Mouse (Mus musculus) heart, postnatal 0 days (tissue): ENCODE data around the gene Zfp738. TPM values are rescaled to one million over a fixed set of nuclear protein-coding genes. Genes with fewer than 3 reads are reported as not detected.
A peak's percentile ranks its signal among the peaks of the same experiment; 100 is the strongest.

Experiments used
- ATAC-seq: fragments of 200-750 bp; cut with Nextera tagmentation; 2 replicates; pipeline ENCODE4 v1.8.0; 2017; ENCODE audit warnings: low read depth, moderate number of reproducible peaks, moderate library complexity; ENCODE audit not compliant: insufficient read depth
- DNase-seq: peaks from one replicate; pipeline ENCODE4 v3.0.0-alpha.2; 2016; ENCODE audit warnings: low spot score
- H3K27ac ChIP-seq: fragments of 300-500 bp; sonication (generic); 2 replicates; pipeline ENCODE4 v1.5.1; 2014; ENCODE audit warnings: low read depth, mild to moderate bottlenecking
- H3K27me3 ChIP-seq: fragments of 300-500 bp; sonication (generic); 2 replicates; pipeline ENCODE4 v1.6.1; 2014; ENCODE audit warnings: low read length, mixed read lengths; ENCODE audit not compliant: control insufficient read depth, insufficient read depth
- H3K36me3 ChIP-seq: fragments of 300-500 bp; sonication (generic); replicated peaks from 2 replicates; pipeline ENCODE4 v1.6.1; 2014; ENCODE audit warnings: low read length, mixed read lengths; ENCODE audit not compliant: control insufficient read depth, insufficient read depth
- H3K4me1 ChIP-seq: fragments of 300-500 bp; sonication (generic); 2 replicates; pipeline ENCODE4 v1.6.1; 2014; ENCODE audit warnings: antibody characterized with exemption; ENCODE audit not compliant: control insufficient read depth, insufficient read depth
- H3K4me2 ChIP-seq: fragments of 300-500 bp; sonication (generic); 2 replicates; pipeline ENCODE4 v1.6.1; 2014; ENCODE audit warnings: low read depth, mild to moderate bottlenecking, low read length, moderate library complexity
- H3K4me3 ChIP-seq: fragments of 300-500 bp; sonication (generic); 2 replicates; pipeline ENCODE4 v1.5.1; 2014; ENCODE audit warnings: low read depth, low read length
- H3K9ac ChIP-seq: fragments of 300-500 bp; sonication (generic); replicated peaks from 2 replicates; pipeline ENCODE4 v1.6.1; 2014; ENCODE audit warnings: low read depth, low read length, mixed read lengths
- H3K9me3 ChIP-seq: fragments of 300-500 bp; sonication (generic); replicated peaks from 2 replicates; pipeline ENCODE4 v1.6.1; 2016; ENCODE audit warnings: low read length; ENCODE audit not compliant: control insufficient read depth
- CTCF ChIP-seq: IDR thresholded peaks from 2 replicates; pipeline ENCODE4 v1.5.1; 2016; ENCODE audit warnings: antibody characterized with exemption, control low read depth, low read depth
- EP300 ChIP-seq: IDR thresholded peaks from 2 replicates; pipeline ENCODE4 v1.6.1; 2016; ENCODE audit warnings: antibody characterized with exemption, low read depth
- WGBS: fragments of 180-500 bp; shearing (Covaris S2); extraction: QIAGEN DNeasy Blood & Tissue Kit; methylation state at CpG from one replicate; pipeline ENCODE4 v1.1.7; 2014; 5-methylcytosine and 5-hydroxymethylcytosine counted together
- polyA plus RNA-seq: library from polyadenylated mRNA; unstranded; fragments of >200 nt; fragmentation: Nextera tagmentation; extraction: Ambion mirVana; gene quantifications from 2 replicates; pipeline ENCODE4 v1.2.1, GENCODE M21; 2015
- total RNA-seq: library from RNA; depleted of rRNA; stranded (reverse); fragments of >200 nt; gene quantifications from 2 replicates; pipeline ENCODE4 v1.2.3, GENCODE M21; 2014; ENCODE audit warnings: low replicate concordance; rRNA removed

The Zfp738 gene
- total and polyA plus RNA-seq, 2 experiments from 2014 or later: 4.3 to 16.8 TPM

DNA sequence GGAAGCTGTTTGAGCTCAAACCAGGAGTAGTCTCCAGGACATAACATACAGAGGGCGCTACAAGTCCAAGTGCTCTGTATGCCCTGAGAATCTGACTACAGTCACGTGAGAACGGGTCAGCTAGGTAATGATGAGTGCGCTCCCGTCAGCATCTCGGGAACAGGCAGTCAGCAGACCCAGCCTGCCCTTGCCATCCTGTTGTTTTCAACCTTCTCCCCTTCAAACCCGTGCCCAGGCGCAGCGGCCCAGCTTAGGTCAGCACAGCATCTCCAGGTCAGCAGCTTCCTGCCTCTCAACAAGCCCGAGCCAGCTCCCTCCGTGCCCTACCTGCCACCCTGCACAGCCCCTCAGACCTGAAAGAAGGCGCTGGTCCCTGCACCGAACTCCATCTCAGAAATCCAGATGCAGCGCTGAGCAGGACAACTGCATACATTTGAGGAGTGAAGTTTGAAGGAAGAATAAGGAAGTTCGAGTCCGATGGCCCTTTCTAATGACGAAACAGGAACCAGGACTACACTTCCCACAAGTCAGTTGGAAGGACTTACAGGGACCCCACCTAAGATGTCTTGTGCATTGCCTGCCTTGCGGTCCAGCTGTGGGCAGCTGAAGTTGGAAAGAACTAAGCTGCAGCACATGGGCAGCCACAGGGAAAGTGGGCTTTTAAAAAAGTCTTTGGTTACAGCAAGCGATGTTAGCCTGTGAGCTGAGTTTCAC, 49.4 kb downstream of the Zfp738 start, which contains the start of the genes Gm49345 and Zfp729a:
Gene Gm49345, minus strand, starts transcription at position 476 of the 714 bp plus-strand sequence.
Gene Zfp729a, minus strand, starts transcription at position 498 of the 714 bp plus-strand sequence.
- peak within 1 kb of the TSS; percentile 96 for H3K4me3 ChIP-seq
- peak within 1 kb of the TSS; percentile 83 for H3K27ac ChIP-seq
- H3K27me3 ChIP-seq: no peaks in the 10 kb centered on the region
- no peaks in the 10 kb centered on the region for H3K9me3 ChIP-seq
- peak within 1 kb of the TSS; percentile 62 for H3K4me2 ChIP-seq
- peak within 1 kb of the TSS; percentile 81 for H3K9ac ChIP-seq
- TF ChIP-seq CTCF (peak; percentile 64), EP300 (no peak)
- ATAC-seq (peak; percentile 99), DNase-seq (peak; percentile 92)
- H3K36me3 ChIP-seq: no peaks in the 10 kb centered on the region
- 0% methylated on average over 19 of the region's 19 CpGs for WGBS
- H3K4me1 ChIP-seq: no peaks in the 10 kb centered on the region

DNA sequence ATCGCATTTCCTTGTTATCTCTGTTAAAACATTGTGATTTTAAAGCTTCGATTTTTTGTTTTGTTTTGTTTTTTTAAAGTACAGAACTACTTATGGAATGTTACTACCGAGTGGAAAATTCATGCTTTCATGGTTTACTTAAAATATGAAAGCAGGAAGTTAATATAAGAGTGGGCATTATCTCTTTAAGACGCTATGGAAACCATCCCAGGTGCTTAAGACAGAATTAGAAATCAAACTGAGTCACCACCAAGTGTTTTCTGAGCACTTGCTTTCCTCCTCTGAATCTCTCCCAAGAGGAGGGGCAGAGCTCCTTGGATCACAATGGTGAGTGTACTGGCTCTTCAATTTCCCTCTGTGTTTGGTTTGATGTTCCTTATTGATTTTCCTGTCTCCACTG, 76.8 kb downstream of the Zfp738 start:
- Histone ChIP-seq H3K4me2 (no peak overlapping the region), H3K4me3 (no peak overlapping the region)

GRCm38 (mm10) chr13:67609066-67609876, 77.6 kb downstream of the Zfp738 start, which contains the start of gene Zfp729b:
Gene Zfp729b, minus strand, starts transcription at chr13:67609707.
- TF ChIP-seq CTCF (peak; percentile 54), EP300 (no peak)
- Histone ChIP-seq H3K36me3 (no peaks in the 10 kb centered on the region), H3K9ac (peak within 1 kb of the TSS; percentile 71), H3K4me3 (peak within 1 kb of the TSS; percentile 82), H3K27ac (peak within 1 kb of the TSS; percentile 70), H3K4me2 (peak within 1 kb of the TSS; percentile 54), H3K27me3 (no peaks in the 10 kb centered on the region), H3K9me3 (no peaks in the 10 kb centered on the region), H3K4me1 (no peaks in the 10 kb centered on the region)
- peak; percentile 79 for DNase-seq
- peak; percentile 95 for ATAC-seq
- WGBS: 2% methylated on average over 20 of the region's 20 CpGs

More for the DNA sequence above, 76.8 kb downstream of the Zfp738 start:
- Histone ChIP-seq H3K9me3 (no peaks in the 10 kb centered on the region), H3K4me1 (no peaks in the 10 kb centered on the region), H3K36me3 (no peaks in the 10 kb centered on the region), H3K27me3 (no peaks in the 10 kb centered on the region), H3K9ac (no peak overlapping the region), H3K27ac (no peak overlapping the region)
- WGBS: 78% methylated on average over 4 of the region's 4 CpGs
- DNase-seq (no peak), ATAC-seq (no peak)
- TF ChIP-seq CTCF (no peak), EP300 (no peak)

Other genes starting within 250 kb of the Zfp738 start
- 0.70 and 6.4 TPM in 2 replicates for gene Zfp874a, start 235.4 kb downstream of the Zfp738 start, total RNA-seq
- 3.6 and 4.2 TPM in 2 replicates for gene Zfp874a, start 235.4 kb downstream of the Zfp738 start, polyA plus RNA-seq
- 7.4 and 21.7 TPM in 2 replicates for gene Zfp874b, start 202.8 kb downstream of the Zfp738 start, total RNA-seq
- gene Zfp874b, start 202.8 kb downstream of the Zfp738 start, polyA plus RNA-seq: 1.5 and 4.3 TPM in 2 replicates
- 0.11 and 1.7 TPM in 2 replicates for gene Zfp58, start 186.5 kb downstream of the Zfp738 start, total RNA-seq
- gene Zfp58, start 186.5 kb downstream of the Zfp738 start, polyA plus RNA-seq: 4.1 and 4.6 TPM in 2 replicates
- gene Gm26965, start 160.9 kb downstream of the Zfp738 start, total RNA-seq: not detected in 2 replicates
- 0.11 TPM in 1 of 2 replicates, not detected in the other for gene Gm26965, start 160.9 kb downstream of the Zfp738 start, polyA plus RNA-seq
- 7.9 and 10.7 TPM in 2 replicates for gene Zfp87, start 160.9 kb downstream of the Zfp738 start, total RNA-seq
- gene Zfp87, start 160.9 kb downstream of the Zfp738 start, polyA plus RNA-seq: 25.2 and 28.2 TPM in 2 replicates
- gene Zfp748, start 133.2 kb downstream of the Zfp738 start, total RNA-seq: 5.7 and 30.1 TPM in 2 replicates
- 3.1 and 3.4 TPM in 2 replicates for gene Zfp748, start 133.2 kb downstream of the Zfp738 start, polyA plus RNA-seq
- 3.3 and 6.8 TPM in 2 replicates for gene Zfp729b, start 77.4 kb downstream of the Zfp738 start, total RNA-seq
- gene Zfp729b, start 77.4 kb downstream of the Zfp738 start, polyA plus RNA-seq: 1.7 and 1.9 TPM in 2 replicates
- 1.6 TPM in 1 of 2 replicates, not detected in the other for gene Gm49345, start 49.3 kb downstream of the Zfp738 start, total RNA-seq
- 0.14 TPM in 1 of 2 replicates, not detected in the other for gene Gm49345, start 49.3 kb downstream of the Zfp738 start, polyA plus RNA-seq
- 2.5 and 2.7 TPM in 2 replicates for gene Zfp729a, start 49.3 kb downstream of the Zfp738 start, total RNA-seq
- 1.0 TPM in 2 replicates for gene Zfp729a, start 49.3 kb downstream of the Zfp738 start, polyA plus RNA-seq
- 1.7 and 9.4 TPM in 2 replicates for gene Zfp65, start 42.1 kb upstream of the Zfp738 start, total RNA-seq
- 2.5 and 2.8 TPM in 2 replicates for gene Zfp65, start 42.1 kb upstream of the Zfp738 start, polyA plus RNA-seq
- 1.5 and 3.0 TPM in 2 replicates for gene Zfp85, start 68.2 kb upstream of the Zfp738 start, total RNA-seq
- 2.0 and 2.2 TPM in 2 replicates for gene Zfp85, start 68.2 kb upstream of the Zfp738 start, polyA plus RNA-seq
- gene Zfp493, start 92.6 kb upstream of the Zfp738 start, total RNA-seq: not detected in 2 replicates
- 0.25 and 0.33 TPM in 2 replicates for gene Zfp493, start 92.6 kb upstream of the Zfp738 start, polyA plus RNA-seq
- gene Zfp273, start 126.7 kb upstream of the Zfp738 start, total RNA-seq: 0.85 and 2.5 TPM in 2 replicates
- 3.2 and 3.3 TPM in 2 replicates for gene Zfp273, start 126.7 kb upstream of the Zfp738 start, polyA plus RNA-seq
- gene Gm10037, start 144.0 kb upstream of the Zfp738 start, total RNA-seq: not detected in 2 replicates
- gene Gm10037, start 144.0 kb upstream of the Zfp738 start, polyA plus RNA-seq: 0.67 and 0.97 TPM in 2 replicates
- gene BC048507, start 176.3 kb upstream of the Zfp738 start, total RNA-seq: not detected in 2 replicates
- gene BC048507, start 176.3 kb upstream of the Zfp738 start, polyA plus RNA-seq: not detected in 2 replicates